Mouse (Mus musculus) retina, postnatal 7 days (tissue): ENCODE measurements around the gene Efcab3.

Experiments
- DNase-seq: peaks from one replicate; pipeline ENCODE4 v3.0.0-alpha.2; 2012; ENCODE audit warnings: low read depth, low spot score

Gene Efcab3

DNA sequence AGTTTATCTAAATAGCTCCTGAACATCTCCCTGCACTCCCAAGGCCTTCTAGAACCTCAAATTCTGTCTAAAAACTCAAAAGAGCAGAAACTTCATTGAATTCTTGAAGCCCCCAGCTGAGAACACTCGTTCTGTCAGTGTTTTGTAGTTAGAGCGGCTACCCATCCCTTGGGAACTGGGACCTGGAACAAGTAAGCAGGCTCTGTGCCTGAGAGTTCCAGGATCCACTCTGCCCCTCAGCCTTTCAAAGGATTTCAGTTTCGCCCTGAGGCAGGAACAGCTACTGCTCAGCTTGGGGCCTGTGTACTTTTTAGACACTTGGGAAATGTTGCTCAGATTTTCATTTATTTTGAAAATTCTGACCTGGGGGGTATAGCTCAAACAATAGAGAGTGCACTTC lies 83.2 kb downstream of the Efcab3 start, which contains the start of gene Gm10842:
Gm10842 (plus strand) TSS at position 301 of the 400 bp plus-strand sequence.
- no peak for DNase-seq

DNA sequence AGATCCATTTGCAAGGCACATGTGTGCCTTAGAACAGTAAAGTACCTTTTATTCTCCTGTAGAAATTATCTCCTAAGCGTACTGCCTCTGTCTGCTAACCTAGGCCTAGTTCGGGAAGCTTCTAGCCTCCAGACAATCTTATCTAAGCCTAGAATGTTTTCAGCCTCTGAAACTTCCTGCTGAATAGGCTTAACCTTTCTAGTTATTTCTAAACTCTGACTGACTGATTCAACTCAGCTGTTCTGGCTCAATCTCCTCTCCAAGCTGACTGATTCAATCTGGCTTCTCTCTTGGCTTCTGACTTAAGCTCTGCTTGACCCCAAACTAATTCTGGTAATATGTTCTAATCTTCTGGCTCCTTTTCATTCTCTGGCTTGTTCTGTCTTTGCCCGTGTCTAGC lies 86.0 kb downstream of the Efcab3 start:
- DNase-seq, result no peak

DNA sequence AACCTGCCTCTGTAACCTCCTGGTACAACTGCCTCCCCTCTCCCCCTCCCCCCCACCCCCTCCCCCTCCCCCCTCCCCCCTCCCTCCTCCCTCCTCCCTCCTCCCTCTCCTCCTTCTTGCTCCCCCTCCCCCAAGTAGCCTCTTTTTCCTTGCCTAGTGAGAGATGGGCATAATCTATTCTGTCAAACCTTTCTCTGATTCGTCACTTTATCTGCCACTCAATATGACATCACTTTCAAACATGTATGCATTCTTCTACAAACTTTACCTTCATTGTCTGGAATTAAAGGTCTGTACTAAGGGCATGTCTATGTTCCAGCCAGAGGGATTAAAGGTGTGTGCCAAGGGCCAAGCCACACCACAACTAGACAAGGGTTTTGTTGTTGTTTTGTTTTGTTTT lies 86.4 kb downstream of the Efcab3 start:
- DNase-seq, result no peak

DNA sequence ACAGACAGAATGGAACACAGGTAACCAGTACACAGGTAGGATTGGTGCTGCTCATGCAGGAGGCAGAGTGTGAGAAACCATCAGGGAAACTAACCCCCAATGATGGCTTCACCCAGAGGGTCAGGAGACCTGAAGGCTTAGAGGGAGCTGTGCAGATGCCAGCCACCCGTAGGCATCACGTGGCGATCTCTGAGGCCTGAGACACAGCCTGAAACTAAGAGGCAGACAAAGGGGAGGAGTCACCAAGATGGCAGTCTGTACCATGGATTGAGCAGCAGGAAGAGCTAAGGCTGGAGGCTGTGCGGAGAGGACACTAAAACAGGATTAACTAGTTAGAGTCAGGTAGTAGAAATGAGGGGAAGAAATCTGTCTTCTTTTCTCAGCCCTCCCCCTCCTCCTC lies 87.3 kb downstream of the Efcab3 start:
- no peak for DNase-seq

DNA sequence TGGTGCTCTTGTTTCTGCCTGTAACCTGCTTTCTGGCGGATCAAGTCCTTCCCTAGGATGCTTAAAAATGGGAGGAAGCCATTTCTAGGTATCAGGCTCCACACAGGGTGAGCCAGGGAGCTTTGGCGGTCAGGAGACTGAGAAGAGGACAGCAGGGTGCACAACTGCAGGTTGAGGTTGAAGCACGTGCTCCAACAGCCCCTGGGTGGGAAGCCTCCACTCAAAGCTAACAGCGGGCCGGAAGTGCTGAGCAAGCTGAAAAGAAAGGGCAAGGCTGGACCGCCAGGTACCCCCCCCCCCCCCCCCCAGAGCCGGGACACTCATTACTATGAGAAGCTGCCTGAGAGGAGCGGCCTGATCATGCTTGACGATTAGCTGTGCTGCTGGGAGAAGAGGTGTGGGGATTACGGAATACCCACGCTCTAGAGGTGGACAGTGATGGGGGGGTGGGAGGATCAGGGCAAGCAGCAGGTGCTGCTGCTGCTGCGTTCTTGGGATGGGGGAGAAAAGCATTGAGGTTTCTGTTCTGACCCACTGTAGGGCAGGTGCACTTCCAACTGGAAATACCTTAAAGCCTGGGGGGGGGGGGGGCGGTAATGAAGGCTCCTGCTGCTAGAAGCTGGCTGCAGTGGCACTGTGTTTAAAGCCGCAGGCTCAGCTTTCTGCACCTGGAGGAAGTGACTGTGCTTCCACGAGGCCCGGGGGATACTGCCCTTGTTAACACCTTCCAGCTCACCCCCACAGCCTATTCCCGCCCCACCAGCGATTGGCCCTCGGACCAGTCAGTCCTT lies 88.0 kb downstream of the Efcab3 start:
- DNase-seq, result no peak

DNA sequence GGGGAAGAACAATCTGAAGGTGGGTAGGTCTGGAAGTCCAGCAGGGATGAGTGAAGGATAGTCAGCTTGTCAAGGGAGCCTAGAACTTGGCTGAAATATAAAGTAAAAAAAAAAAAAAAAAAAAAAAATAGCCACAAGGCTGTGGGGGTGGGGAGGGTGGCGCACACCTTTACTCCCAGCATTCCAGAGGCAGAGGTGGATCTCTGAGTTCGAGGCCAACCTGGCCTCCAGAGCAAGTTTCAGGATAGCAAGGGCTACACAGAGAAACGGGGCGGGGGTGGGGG lies 88.6 kb downstream of the Efcab3 start:
- DNase-seq, result no peak

DNA sequence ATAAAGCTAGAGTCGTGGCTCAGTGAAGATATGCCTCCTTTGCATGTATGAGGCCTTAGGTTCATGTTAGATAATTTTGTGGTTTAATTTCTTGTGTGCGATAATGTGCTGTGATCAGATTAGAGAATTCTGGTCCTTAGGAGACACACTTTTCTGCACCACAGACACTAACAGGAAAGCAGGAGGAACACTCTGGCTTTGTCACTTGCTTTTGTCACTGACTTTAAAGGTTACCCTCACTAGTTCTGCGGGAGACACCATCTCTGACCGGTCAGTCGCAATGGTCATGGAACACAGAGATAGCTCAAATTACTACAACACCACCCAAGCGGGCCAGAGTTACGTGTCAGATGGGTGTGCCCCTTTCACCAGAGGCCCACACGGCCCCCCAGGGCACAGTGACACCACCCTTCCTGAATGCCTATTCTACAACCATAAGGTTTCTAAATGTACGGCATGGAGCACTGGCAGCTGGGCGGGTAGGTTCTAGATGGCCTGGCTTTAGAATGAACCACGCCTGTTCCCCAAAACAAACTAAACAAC lies 89.0 kb downstream of the Efcab3 start:
- no peak for DNase-seq

DNA sequence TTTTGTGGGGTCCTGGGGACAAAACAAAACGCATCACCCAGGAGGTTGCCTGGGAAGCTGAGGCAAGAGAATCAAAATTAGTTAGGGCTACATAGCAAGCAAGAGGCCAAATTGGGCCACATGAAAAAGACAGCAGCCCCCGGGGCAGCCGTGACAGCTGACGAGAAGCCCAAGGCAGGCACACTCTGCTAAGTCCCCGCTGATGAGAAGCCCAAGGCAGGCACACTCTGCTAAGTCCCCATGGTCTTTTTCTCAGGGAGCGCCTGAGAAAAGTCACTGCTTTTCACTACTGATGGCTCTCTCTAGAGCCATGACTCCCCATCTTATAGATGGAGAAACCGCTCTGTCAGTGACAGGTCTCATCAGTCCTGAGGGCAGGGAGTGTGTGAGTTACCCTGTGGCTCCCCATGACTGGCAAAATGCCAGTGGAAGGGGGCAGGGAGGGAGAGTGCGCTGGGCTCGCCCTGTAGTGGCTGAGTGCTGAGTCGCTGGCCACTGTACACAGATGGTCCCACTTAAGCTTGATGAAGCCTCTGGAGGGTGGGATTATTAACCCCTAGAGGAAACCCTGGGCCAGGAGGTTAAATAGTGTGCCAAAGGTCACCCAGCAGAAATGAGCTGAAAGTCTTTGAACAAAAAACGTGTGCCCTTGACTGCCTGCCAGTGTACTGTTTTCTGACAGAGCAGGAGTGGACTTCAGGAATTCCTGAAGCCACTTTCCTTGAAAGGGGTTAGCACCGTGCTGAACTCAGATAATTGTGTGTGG lies 89.9 kb downstream of the Efcab3 start:
- peak; percentile 51 for DNase-seq

DNA sequence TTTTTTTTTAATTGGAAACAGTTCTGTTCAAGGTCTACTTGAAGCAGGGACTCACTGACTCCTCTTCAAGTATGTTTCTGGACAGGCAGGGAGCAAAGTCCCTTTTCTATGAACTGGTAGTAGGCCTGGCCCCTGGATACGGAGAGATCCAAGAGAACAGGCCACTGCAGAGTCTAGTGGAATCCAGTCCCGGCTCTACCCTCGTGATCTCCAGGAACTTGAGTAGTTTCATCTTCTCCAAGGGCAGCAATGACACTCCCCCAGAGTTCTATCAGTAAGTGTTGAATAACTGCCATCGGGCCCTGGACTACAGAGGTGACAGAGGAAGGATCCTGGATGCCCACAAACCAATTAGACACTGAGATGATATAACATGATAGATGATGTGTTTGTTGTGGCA lies 92.5 kb downstream of the Efcab3 start:
- DNase-seq, result no peak

DNA sequence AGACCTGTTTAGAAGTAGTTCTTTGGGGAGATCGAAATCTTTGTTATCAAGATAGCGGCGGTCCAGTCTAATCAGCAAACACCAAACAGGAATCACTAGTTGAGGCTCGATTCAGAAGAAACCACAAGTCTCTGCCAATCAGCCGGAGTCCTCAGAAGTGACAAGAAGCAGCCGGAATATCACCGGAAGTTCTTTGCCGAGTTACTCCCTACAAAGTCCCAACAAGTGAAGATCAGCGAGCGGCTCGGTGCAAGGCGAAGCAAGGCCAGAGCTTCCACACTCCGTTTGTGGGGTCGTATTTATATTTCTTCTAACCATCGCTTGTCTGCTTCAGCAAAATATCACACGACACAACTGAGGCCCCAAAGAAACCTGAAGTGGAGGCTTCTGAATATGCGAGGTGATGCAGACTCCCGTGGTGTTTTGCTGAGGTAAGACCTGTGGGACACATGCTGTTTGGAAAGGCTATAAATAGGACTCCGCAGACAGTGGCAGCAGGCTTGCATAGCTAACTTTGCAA lies 93.4 kb downstream of the Efcab3 start:
- no peak for DNase-seq

DNA sequence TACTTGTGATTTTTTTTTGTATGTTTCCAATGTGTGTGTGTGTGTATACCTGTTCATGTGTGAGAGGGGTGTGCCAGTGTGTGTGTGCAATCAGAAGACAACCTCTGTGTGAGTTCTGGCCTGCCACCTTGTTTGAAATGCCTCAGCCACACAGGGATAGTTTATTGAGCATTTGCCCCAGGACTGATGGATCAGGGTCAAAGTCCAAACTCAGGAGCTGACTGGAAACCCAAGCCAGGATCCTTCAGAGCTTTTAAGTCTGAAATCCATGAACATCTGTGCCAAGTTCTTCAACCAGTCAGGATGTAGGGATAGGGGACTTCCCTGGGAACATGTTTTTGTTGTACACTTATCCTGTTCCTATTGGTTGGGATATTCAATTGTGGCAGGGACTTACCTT lies 94.7 kb downstream of the Efcab3 start:
- no peak for DNase-seq

DNA sequence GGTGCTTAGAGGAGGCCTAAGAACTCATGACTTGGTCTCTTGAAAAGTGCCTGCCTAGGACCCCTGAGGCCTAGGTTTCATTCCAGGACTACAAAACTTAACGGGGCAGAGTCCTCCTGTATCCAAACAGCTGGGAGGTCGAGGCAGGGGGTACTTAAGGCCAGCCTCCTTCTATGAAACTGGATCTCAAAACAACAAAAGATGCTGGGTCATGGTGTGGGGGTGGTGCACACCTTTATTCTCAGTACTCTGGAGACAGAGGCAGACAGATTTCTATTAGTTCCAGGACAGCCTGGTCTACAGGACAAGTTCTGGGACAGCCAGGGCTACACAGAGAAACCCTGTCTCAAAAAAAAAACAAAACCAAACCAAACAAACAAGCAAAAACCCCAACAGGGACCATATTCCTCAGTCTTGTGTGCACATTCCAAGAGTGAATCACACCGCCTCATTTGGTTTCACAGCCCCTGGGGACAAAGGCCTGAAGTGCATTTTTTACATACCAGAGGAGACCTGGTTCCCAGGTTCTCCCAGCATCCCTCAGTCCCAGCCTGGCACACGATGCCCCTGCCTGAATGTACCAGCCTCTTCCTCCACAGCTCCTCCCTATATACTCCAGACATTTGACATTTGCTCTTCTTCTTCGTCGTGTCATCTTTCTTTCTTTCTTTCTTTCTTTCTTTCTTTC lies 96.4 kb downstream of the Efcab3 start:
- DNase-seq, result no peak

DNA sequence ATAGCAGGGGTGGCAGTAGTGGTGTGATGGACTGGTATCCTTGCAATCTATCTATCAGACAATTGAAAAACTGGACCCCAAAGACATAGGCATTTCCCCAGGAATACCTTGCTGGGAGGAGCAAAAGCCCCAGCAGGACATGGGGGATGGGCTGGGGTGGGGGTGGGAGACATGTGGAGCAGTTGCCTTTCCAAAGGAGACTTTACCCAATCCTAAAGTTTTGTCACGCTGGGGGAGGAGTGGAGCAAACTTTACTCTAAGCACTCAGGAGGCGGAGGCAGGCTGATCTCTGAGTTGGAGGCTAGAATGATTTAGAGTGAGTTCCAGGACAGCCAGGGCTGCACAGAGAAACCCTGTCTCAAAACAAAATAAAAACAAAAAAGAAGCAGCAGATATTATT lies 98.0 kb downstream of the Efcab3 start:
- no peak for DNase-seq

DNA sequence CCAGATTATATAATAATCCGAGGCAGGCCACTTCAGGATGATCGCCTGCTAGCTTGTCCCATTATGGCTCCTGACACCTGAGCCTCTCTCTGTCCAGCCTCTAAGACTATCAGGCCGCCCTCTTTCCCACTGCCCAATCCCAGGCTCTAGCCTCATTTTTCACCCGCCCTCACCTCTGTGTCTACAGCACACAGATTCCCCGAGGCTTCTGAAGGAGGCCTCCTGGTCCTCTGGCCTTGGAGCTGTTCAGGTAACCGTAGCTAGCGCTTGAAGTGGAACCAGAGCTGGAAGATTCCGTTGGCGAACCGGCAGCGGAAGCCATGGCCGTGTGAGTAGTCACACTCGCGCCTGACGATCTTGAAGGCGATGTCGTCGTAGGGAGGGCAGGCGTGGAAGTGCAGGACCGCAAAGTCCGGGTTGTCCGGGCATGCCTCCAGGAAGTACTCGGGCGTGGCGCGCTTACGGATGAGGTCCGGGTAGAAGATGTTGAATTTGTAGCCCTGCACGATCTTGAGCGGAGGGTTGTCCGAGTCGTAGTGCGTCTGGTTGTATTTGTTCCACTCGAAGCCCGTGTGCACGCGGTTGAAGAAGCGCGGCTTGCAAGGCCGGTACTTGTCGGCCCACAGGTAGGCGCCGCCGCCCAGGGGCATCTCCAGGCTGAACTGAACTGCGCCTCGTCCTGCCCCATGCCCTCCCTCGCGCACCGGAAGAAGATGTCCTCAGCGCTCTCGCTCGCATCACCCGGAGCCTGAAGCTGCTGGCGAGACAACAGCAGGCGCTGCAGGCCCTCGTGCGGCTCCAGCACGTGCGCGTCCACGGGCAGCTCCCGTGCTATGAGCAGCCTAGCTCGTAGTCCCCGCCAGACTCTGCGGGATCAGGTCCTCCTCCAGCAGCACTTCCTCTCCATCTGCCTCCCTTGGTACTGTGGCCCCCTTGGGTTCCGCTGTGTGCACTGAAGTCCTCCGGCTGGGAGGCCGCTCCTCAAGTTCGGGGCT lies 101.4 kb downstream of the Efcab3 start:
- no peak for DNase-seq

DNA sequence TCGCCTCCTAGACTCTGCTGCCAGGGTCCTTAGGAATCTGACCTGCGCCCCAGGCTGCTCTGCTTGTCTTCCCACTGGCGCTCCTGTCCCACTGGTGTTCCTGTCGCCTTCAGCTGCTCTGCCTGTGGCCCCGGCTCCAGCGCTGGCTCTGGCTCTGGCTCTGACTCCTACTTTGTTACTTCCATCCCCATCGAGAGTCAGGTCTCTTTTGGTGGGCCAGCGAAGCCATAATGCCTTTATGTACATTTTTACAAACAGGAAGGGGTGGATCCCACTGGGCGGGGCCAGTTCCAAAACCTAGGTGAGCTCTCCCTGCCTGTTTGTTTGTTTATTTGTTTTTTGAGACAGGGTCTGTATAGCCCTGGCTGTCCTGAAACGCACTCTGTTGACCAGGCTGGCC lies 103.4 kb downstream of the Efcab3 start:
- DNase-seq, result no peak
